8 mouse cellular contexts compared by ENCODE assay signal in genomic region chr14:32321732-32322685, GRCm38 (mm10). TPM values are rescaled to one million over a fixed set of nuclear protein-coding genes. Genes with fewer than 3 reads are reported as not detected.
DNase-seq lines count a peak whose midpoint lies in the region; ATAC-seq and TF ChIP-seq lines count a peak whose summit lies in the region.

Ogdhl (plus strand) TSS chr14:32322019.

- TF ChIP-seq POLR2A in testis, adult 2 months (IDR thresholded peaks at IDR 0.05; ENCODE audit: control insufficient read depth, low read depth, low read length), result peak; percentile 52

- H3K36me3 ChIP-seq in ES-E14 (ENCODE audit: control insufficient read depth, insufficient read depth, low read length, poor library complexity, severe bottlenecking), result peaks cover 11% of the 10 kb centered on the region; the same call in 1 of the 2 replicates
- H3K36me3 ChIP-seq in forebrain, embryonic 11.5 days (ENCODE audit: control insufficient read depth, insufficient read depth, low read length), result no peaks in the 10 kb centered on the region
- H3K36me3 ChIP-seq in heart, embryonic 15.5 days, result no peaks in the 10 kb centered on the region
- H3K36me3 ChIP-seq in liver, embryonic 12.5 days, result no peaks in the 10 kb centered on the region
- no peaks in the 10 kb centered on the region for H3K36me3 ChIP-seq in testis, adult 2 months (ENCODE audit: control insufficient read depth, insufficient read depth, low read length)

- H3K9ac ChIP-seq in ES-E14 (ENCODE audit: insufficient read depth, low read depth, low read length, poor library complexity, severe bottlenecking), result peak within 1 kb of the TSS; percentile 96
- H3K9ac ChIP-seq in forebrain, embryonic 11.5 days (ENCODE audit: low read length), result peak within 1 kb of the TSS; percentile 79
- H3K9ac ChIP-seq in heart, embryonic 15.5 days, result peak within 1 kb of the TSS; percentile 60
- peak within 1 kb of the TSS; percentile 50 for H3K9ac ChIP-seq in liver, embryonic 12.5 days

- H3K9me3 ChIP-seq in ES-E14 (ENCODE audit: control insufficient read depth, insufficient read depth, low read depth, low read length), result no peaks in the 10 kb centered on the region
- no peaks in the 10 kb centered on the region for H3K9me3 ChIP-seq in forebrain, embryonic 11.5 days (ENCODE audit: control insufficient read depth, low read length)
- no peaks in the 10 kb centered on the region for H3K9me3 ChIP-seq in heart, embryonic 15.5 days (replicated peaks)
- H3K9me3 ChIP-seq in liver, embryonic 12.5 days (replicated peaks), result no peaks in the 10 kb centered on the region

- DNase-seq in ES-E14 (ENCODE audit: low read depth, low spot score), result peak; percentile 81
- DNase-seq in c-Kit-positive CD71-positive TER-119-positive erythroid progenitor cells, embryonic 14.5 days (ENCODE audit: low spot score), result peak; percentile 56
- DNase-seq in forebrain, embryonic 11.5 days (ENCODE audit: low spot score), result peak; percentile 91
- DNase-seq in kidney, postnatal 14 days, result peak; percentile 83
- DNase-seq in neural tube, embryonic 10.5 days (ENCODE audit: extremely low spot score, low spot score), result peak; percentile 88

- H3K27ac ChIP-seq in ES-E14 (ENCODE audit: insufficient read depth, low read depth, low read length, poor library complexity, severe bottlenecking), result no peak within 1 kb of the TSS
- no peak within 1 kb of the TSS for H3K27ac ChIP-seq in forebrain, embryonic 11.5 days (ENCODE audit: low read depth, low read length)
- H3K27ac ChIP-seq in heart, embryonic 15.5 days, result no peak within 1 kb of the TSS
- no peak within 1 kb of the TSS for H3K27ac ChIP-seq in liver, embryonic 12.5 days
- H3K27ac ChIP-seq in testis, adult 2 months (ENCODE audit: control insufficient read depth, insufficient read depth, low read depth, low read length), result peak within 1 kb of the TSS; percentile 63

- in situ Hi-C loops in ES-E14 (cut with MboI; ENCODE audit: low sequenced_read_pairs in 2 of 2, unreplicated experiment in 2 of 2), result no loop called here

- H3K4me1 ChIP-seq in ES-E14 (ENCODE audit: control insufficient read depth in 2 of 2, insufficient read depth in 2 of 2, low read length in 2 of 2, poor library complexity in 1 of 2), result peaks cover 0 to 10% of the 10 kb centered on the region in 2 experiments; a peak in 2 of 4 replicates
- no peaks in the 10 kb centered on the region; the same call in 1 of the 2 replicates for H3K4me1 ChIP-seq in forebrain, embryonic 11.5 days (replicated peaks; ENCODE audit: control insufficient read depth, insufficient read depth, low read length)
- H3K4me1 ChIP-seq in heart, embryonic 15.5 days (replicated peaks), result peaks cover 10% of the 10 kb centered on the region
- H3K4me1 ChIP-seq in liver, embryonic 12.5 days, result peaks cover 11% of the 10 kb centered on the region
- peaks cover 15% of the 10 kb centered on the region for H3K4me1 ChIP-seq in testis, adult 2 months (ENCODE audit: control insufficient read depth, insufficient read depth, low read length)

- peak; percentile 85 for ATAC-seq in forebrain, embryonic 11.5 days (replicated peaks; ENCODE audit: low FRiP score)
- peak; percentile 77 for ATAC-seq in heart, embryonic 15.5 days (replicated peaks; ENCODE audit: insufficient number of reproducible peaks, insufficient read depth, low FRiP score, low read depth)
- peak; percentile 72 for ATAC-seq in liver, embryonic 12.5 days

- no peak for TF ChIP-seq CTCF in testis, adult 2 months (IDR thresholded peaks at IDR 0.05; ENCODE audit: control insufficient read depth, insufficient read depth, insufficient replicate concordance, low read depth, low read length)

- peak within 1 kb of the TSS; percentile 80 to 86 for H3K4me3 ChIP-seq in ES-E14 (ENCODE audit: insufficient read depth in 1 of 2, low read depth in 1 of 2, low read length in 2 of 2, poor library complexity in 1 of 2, severe bottlenecking in 1 of 2)
- H3K4me3 ChIP-seq in forebrain, embryonic 11.5 days (ENCODE audit: low read depth, low read length), result peak within 1 kb of the TSS; percentile 64
- H3K4me3 ChIP-seq in heart, embryonic 15.5 days, result peak within 1 kb of the TSS; percentile 74
- H3K4me3 ChIP-seq in liver, embryonic 12.5 days, result peak within 1 kb of the TSS; percentile 63
- peak within 1 kb of the TSS; percentile 86 for H3K4me3 ChIP-seq in testis, adult 2 months (ENCODE audit: control insufficient read depth, low read depth, low read length)

- 4% methylated on average over 50 of the region's 50 CpGs for WGBS in forebrain, embryonic 11.5 days
- 2% methylated on average over 50 of the region's 50 CpGs for WGBS in heart, embryonic 15.5 days
- WGBS in liver, embryonic 12.5 days (ENCODE audit: insufficient replicate concordance), result 3% methylated on average over 48 of the region's 50 CpGs

- no peaks in the 10 kb centered on the region for H3K27me3 ChIP-seq in forebrain, embryonic 11.5 days (ENCODE audit: control insufficient read depth, insufficient read depth, low read length)
- H3K27me3 ChIP-seq in heart, embryonic 15.5 days, result no peaks in the 10 kb centered on the region
- peaks cover 11% of the 10 kb centered on the region for H3K27me3 ChIP-seq in liver, embryonic 12.5 days (replicated peaks)
- no peaks in the 10 kb centered on the region for H3K27me3 ChIP-seq in testis, adult 2 months (ENCODE audit: control insufficient read depth, insufficient read depth, low read length)

- H3K4me2 ChIP-seq in forebrain, embryonic 11.5 days (ENCODE audit: low read depth, low read length, severe bottlenecking), result peak within 1 kb of the TSS; percentile 83
- peak within 1 kb of the TSS; percentile 87 for H3K4me2 ChIP-seq in heart, embryonic 15.5 days
- peak within 1 kb of the TSS; percentile 83 for H3K4me2 ChIP-seq in liver, embryonic 12.5 days

TF ChIP-seq in ES-E14, 5 proteins besides CTCF, POLR2A, EP300 and RAD21:
- TF ChIP-seq CHD2 (IDR thresholded peaks at IDR 0.05; ENCODE audit: low read depth, low read length) (no peak), ZC3H11A (IDR thresholded peaks at IDR 0.05; ENCODE audit: borderline replicate concordance, low read depth, low read length) (no peak), HCFC1 (IDR thresholded peaks at IDR 0.05; ENCODE audit: borderline replicate concordance, insufficient read depth, low read length) (no peak), ZNF384 (IDR thresholded peaks at IDR 0.05; ENCODE audit: low read depth, low read length) (no peak)
TF ChIP-seq in ES-E14: peak in this region for 0.

RNA-seq across cellular contexts. Expression of gene Ogdhl, which starts in this region (rescaled TPM):
- total RNA-seq in ES-E14 (2012; rRNA removed), result 46.6 and 77.5 TPM in 2 replicates
- 18.3 and 18.8 TPM in 2 replicates for polyA plus RNA-seq in forebrain, embryonic 11.5 days (2014; fragmentation: Nextera tagmentation; extraction: Ambion mirVana)
- polyA plus RNA-seq in heart, embryonic 15.5 days (2015; fragmentation: Nextera tagmentation; extraction: Ambion mirVana), result 10.9 and 12.2 TPM in 2 replicates
- 2.9 and 3.6 TPM in 2 replicates for polyA plus RNA-seq in liver, embryonic 12.5 days (2016; fragmentation: Nextera tagmentation; extraction: Ambion mirVana)
- polyA plus RNA-seq in testis, adult 2 months (2012; rRNA removed), result 11.6 and 14.2 TPM in 2 replicates
